Mouse (Mus musculus): Measurements from ENCODE around the gene Rfwd3.
"Not testable (repeated sequence)": the region's sequence is repeated elsewhere in the genome, so short reads cannot be mapped to it uniquely, and the experiment has no call there.

Rfwd3 gene

DNA sequence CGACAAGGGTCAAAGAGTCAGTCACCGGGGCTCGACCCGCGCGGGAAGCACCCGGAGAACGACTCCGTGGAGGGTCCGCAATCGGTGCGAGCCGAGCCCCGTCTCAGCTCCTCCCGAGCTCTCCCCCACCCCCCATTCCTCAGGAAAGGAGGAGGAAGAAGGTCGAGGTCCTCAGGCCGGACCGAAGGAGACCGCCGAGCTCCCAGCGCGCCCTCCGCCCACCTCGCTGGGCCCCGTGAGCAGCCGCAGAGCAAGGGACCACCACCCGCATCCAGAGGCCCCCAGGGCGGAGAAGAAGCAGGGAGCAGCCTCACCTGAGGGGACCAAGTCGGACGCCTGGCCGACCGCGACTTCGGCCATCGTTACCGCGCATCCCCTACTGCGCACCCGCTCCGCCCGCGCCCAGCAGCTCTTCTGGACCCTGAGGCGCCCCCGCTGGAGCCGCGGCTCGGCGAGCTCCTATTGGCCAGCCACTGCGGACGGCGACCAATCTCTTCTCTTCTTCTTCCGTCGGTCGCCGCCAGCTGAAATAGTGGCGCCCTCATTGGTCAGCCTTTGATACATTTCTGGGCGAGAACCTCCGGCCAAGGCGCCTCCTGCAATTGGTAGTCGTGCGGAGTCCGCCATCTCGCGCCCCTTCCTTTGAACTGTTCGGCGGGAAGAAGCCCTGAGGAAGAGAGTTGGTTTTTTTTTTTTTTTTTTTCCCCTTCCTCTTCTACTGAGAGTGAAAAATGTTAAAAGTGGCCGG lies at the start of gene Rfwd3:
Gene Rfwd3 (minus strand): TSS at position 402 of the 748 bp plus-strand sequence.
- peak; percentile 97 for DNase-seq (ENCODE audit: low read depth, low spot score)

DNA sequence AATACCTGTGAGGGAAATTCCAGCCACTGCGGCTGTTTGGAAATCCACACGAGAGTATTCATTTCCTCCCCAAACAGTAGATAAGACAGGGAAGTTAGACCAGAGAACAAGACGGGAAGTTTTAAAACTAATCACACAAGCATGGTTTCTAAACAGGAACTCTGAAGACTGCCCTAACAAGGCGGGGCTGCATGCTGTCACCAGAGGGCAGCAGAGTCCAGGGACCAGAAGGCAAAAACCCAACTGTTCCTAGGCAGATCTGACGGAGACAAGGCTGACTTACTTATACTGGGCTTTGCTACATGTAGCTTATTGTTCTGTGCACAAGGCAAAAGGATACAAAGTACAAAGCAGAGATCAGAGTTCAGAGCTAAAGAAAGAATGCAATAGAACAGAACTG lies 43.2 kb upstream of the Rfwd3 start:
- DNase-seq (ENCODE audit: low read depth, low spot score) = peak; percentile 71

DNA sequence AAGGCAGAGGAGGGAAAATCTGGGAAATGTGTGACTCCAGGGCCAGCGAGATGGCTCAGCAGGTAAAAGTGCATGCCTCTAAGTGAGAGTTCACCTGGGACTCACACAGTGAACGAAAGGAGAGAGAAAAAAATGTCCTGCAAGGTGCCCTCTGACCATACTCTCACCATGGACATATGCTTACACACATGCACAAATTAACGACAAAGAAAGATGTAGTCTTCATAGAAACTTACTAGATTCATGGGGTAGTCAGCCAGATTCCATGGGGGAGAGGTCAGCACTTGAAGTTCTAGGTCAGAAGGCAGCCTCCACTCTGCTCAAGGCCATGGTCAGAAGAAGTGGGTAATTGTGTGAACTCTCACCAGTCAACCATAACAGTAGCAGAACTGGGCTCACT lies 40.2 kb upstream of the Rfwd3 start:
- no peak for DNase-seq (ENCODE audit: low read depth, low spot score)

DNA sequence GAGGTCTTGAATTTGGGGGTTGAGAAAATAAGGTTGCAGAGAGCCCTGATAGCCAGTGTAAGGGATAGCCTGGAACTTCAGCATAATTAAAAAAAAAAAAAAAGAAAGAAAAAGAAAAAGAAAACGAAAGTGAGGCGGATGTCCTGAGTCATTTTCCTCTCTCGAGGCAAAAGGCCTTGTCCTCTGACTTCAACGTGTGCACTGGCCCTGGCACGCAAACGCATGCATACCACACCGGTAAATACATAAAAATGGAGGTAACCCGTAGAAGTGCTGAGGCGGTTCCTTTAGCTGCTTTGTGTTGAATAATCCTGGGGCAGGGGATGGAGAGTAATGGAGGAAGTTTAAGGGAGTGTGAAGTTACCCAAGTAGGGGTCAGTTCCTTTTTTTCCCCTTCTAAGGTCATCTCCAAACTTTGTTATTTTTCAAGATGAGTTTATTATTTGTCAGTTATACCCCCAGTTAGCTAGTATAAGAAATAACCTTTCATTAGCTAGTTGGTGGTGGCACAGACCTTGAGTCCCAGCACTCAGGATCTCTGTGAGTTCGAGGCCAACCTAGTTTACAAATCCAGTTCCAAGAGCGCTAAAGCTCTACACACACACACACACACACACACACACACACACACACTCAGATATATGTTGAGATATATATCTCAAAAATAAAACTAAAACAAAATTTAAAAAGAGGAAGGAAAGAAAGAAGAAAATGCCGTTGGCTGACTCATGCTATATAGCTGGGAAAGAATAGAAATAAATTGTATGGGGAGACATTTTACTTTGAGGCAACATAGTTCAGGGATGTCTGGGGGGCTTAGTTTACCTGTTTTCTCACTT lies 38.6 kb upstream of the Rfwd3 start:
- DNase-seq (ENCODE audit: low read depth, low spot score) = peak; percentile 42

DNA sequence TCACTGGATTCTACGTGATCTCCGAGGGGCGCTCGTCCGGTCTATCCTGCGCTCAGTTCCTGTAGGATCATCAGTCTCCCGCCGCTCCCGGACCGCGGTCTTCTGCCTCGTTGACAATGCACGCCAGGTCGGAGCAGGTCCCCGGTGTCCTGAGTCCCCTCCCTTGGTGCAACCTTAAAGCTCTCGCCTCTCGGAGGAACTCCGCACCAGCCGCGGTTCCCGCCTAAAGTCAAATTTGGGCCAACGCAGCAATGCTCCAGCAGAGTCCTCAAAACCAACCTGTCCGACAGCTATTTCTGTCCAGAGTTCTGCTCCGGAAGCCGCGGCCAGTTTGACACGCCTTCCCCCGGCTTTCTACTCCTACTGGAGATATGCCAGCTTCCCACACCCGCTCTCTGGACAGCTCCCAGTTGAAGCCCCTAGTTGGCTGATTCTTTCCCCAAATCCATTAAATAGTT lies 37.9 kb upstream of the Rfwd3 start, which contains the start of gene Mlkl:
Gene Mlkl (minus strand): TSS at position 288 of the 458 bp plus-strand sequence.
- peak; percentile 16 for DNase-seq (ENCODE audit: low read depth, low spot score)

DNA sequence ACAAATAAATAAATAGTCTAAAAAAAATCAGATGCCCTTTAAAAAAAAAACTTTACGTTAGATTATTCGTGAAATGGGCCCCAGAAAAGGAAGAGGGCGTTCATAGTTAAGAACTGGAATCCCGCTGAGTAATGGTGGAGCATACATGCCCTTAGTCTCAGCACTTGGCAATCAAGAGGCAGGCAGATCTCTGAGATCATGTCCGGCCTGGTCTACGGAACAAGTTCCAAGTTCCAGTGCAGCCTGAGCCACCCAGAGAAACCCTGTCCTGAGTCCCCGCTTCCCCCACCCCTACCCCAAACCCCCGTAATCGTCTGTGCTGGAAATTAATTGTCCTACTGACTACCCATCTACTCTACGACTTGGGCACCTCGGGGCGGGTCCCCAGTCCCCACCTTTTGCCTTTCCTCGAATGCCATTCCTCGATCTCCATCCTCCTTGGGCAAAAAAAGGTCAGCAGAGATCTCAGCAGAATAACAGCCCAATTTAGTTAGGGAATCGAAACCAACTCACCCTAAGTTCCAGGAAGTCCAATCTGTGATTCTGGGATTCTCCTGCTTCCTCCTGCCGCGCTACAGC lies 37.4 kb upstream of the Rfwd3 start:
- DNase-seq (ENCODE audit: low read depth, low spot score) = peak; percentile 10

DNA sequence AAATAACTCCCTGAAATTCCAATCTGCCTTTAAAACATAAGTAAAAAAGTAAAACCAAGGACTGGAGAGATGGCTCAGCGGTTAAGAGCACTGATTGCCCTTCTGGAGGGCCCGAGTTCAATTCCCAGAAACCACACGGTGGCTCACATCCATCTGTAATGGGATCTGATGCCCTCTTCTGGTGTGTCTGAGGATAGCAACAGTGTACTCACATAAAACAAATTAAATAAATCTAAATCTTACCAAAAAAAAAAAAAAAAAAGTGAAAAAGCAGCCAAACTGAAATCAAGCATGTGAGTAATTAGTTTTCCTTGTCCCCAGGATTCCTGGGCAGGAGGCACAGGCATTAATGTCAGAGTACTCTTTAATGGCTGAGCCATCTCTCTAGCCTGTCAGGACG lies 36.7 kb upstream of the Rfwd3 start:
- DNase-seq (ENCODE audit: low read depth, low spot score) = no peak

DNA sequence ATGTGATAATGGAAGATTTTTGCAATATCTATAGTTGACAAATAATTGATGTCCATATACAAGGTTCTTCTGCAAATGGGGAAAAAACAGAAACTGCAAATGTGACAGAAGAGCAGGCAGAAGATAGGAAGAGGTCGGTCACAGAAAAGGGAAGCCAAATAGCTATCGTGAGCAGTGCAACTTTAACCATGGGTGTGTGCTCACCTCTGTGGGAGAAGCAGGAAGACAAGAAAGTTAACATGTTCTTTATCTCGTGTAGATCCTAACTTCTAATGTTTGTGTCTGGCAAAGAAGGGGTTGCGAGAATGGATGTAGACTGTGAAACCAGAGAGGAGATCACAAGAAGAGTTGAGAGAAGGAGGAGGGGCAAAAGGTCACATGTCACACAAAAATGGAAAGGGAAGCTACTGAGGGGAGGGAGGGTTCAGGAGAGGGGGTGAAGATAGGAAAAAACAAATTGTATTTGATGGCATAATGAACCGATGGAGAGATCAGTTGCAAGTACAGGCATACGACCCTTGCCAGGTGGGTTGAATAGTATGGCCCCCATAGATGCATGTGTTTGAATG lies 25.3 kb upstream of the Rfwd3 start:
- DNase-seq (ENCODE audit: low read depth, low spot score) = no peak

DNA sequence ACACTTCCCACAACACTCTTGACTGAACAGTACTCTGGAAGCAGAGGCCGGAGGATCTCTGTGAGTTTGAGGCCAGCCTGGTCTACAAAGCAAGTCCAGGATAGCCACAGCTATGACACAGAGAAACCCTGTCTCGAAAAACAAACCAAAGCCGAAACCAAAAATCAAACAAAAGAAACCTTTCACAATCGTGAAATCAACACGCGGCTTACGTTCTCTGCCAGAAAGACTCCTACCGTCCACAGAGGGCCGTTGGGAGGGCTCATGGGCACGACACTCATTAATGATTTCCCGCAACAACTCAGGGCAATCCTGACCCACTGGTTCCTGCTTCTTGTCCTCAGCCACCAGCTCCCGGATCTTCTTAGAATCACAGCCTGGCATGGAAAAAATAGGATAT lies 14.7 kb upstream of the Rfwd3 start:
- no peak for DNase-seq (ENCODE audit: low read depth, low spot score)

DNA sequence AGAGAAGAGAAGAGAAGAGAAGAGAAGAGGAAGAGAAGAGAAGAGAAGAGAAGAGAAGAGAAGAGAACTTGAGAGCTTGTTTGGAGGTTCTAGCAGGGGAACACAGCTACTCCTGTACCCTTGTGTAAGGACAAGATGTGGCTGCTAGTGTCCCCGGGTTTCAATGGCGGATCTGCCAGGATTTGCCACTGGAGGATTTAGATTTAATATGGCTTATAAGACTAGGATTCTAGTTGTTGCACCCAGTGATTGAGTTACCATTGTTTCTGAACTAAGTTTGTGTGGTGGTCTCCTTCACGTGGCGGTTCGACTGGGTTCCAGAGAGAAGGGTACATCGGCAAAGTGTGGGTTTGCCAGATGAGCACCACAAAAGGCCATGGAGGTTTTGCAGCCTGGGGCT lies 13.9 kb upstream of the Rfwd3 start:
- DNase-seq (ENCODE audit: low read depth, low spot score) = not testable (repeated sequence)

DNA sequence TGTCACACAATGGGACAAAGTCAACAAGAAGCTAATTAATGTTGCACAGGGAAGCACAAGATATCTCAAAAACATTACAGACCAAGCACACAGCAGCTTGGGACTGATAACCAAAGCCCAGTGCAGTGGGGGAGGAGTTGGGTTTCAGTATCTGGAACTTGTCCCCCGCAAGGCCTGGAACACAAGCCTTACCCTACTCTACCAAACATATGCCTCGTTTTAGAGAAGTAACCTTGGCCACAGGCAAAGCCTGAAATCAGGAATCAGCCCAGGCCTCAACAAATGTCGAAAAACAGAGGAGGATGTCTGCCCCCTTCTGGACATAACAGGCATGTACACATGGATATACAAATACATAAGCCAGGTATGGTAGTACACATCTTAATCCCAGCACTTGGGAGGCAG lies 12.7 kb upstream of the Rfwd3 start:
- DNase-seq (ENCODE audit: low read depth, low spot score) = no peak

DNA sequence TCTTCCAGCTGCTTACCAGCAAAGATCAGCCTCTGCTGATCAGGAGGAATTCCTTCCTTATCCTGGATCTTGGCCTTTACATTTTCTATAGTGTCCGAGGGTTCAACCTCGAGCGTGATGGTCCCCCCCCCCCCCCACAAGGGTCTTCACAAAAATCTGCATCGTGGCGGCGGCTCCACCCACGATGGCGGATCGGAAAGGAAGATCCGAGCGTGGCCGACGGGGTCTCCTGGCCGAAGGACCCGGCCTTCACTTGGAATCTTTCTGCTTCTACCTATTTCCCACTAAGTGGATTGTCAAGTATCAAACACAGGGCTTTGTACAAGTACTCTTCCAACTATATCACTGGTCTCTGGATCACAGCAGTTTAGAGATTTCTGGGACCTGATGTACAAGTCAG lies 10.0 kb upstream of the Rfwd3 start:
- DNase-seq (ENCODE audit: low read depth, low spot score) = not testable (repeated sequence)

DNA sequence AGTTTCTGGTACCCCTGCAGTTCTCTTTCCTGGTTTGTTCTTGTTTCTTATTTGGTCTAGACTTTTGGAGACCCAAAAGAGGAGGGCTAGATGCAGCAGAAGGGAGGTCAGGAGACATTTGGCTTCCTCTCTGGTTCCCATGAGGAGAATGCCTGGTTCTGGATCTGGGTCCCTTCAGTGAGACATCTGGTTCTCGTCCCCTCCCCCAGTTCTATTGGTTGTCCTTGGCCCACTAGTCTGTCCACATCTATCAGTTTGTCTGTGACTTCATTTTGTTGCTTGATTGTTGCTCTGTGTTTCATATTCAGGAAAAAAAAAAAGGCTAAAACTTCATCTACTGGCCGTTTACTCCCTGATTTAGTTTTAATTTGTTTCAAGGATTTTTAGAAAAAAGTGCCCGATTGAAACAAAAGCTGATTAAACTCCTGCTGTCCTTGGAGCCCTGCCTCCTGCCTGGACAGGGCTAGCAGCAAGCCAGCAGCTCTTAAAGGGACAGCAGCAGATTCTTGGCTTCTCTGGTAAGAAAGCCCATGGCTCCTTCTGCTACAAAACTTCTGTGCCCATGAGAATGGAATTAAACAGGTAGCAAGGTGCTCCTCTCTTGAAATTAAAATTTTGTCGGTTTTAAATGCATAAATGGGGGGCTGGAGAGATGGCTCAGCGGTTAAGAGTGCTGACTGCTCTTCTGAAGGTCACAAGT lies 5.2 kb upstream of the Rfwd3 start:
- no peak for DNase-seq (ENCODE audit: low read depth, low spot score)

DNA sequence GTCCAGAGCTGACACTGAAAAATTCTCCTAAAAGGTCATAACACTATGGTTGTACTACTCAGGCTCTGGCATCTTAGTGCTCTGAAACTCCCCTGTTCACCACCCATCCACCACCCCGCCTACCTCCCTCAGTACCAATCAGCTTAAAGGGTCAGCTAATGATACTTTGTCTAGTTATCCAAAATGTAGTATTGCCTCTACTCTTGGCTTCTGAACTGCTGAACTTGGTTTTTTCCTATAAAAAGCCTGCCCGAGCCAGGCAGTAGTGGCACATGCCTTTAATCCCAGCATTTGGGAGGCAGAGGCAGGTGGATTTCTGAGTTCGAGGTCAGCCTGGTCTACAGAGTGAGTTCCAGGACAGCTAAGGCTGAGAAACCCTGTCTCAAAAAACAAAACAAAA lies 4.3 kb upstream of the Rfwd3 start:
- DNase-seq (ENCODE audit: low read depth, low spot score) = no peak

DNA sequence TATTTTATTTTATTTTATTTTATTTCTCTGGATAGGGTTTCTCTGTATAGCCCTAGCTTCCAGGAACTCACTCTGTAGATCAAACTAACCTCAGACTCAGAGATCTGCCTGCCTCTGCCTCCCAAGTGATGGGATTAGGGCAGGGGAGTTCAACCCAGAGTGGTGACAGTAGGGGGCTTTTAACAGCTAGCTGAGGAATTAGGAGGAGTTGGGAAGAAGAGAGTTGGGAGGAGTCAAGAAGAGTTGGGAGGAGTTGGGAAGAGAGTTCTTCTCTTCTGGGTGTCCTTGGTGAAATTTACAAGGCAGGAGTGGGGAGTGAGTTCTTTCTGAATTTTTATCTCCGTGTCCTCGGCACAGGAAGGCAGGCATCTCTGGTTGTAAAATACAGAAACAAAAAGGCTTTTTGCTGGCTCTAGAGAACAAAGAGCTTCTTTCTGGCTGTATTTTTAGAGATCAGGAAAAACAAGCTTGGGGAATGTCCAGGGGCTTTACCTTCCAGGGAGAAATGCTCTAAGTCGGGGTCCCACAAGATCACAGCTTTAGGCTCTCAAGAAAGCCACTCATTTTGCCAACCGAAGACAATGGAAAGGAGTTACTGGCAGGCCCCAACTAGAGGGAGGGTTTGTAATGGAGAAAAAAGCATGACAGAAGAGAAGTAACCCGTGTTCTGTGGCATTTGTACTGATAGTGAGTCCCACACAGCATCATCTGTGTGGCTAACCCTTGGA lies 3.2 kb upstream of the Rfwd3 start:
- DNase-seq (ENCODE audit: low read depth, low spot score) = not testable (repeated sequence)

DNA sequence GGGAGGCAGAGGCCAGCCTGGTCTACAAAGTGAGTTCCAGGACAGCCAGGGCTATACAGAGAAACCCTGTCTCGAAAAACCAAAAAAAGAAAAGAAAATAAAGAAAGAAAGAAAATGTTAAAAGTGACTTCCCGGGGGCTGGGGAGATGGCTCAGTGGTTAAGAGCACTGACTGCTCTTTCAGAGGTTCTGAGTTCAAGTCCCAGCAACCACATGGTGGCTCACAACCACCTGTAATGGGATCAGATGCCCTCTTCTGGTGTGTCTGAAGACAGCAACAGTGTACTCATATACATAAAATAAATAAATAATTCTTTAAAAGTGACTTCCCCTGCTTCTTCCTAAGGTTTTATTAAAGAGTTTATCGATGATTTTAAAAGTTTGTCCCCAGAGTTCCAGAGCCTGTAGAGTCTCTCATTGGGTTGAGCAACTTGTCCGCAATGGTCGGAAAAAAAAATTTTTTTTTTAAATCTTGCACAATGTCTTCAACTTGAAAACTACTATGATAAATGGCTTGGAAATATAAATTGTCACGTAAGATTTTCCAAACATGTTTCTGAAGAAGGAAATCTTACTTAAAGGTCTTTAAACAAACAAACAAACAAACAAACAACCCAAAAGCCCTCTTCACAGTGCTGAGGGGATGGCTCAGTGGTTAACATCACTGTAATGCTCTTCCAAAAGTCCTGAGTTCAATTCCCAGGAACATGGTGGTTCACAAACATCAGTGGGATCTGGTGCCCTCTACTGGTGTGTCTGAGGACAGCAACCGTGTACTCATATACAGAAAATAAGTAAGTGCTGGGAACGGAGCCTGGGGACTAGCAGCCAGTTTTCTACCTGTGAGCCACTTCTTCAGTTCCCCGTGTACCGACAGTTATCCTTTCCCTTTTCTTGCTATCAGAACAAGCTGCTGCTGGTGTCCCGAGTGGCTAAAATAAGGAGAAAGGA lies 850 bp upstream of the Rfwd3 start:
- DNase-seq (ENCODE audit: low read depth, low spot score) = peak; percentile 28

DNA sequence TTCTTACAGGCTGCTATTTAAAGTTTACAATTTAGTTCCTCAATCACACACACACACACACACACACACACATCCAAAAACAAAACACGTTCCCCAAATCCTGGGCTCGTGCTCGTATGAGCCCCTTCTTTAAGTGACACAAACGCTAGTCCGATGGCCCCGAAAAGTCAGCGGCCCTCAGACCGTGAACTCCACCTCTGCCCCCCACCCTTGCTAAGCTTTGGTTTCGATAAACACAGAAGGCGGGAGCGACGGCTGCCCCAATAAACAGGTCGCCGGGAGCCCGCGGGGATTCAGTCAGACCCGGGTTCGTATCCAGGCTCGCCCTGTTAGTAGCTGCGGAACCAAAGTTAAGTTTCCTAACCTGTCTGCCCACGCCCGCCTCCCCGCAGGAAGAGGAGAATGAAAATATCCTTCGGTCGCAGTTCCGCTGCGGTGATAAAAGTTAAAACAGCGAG lies 630 bp downstream of the Rfwd3 start:
- DNase-seq (ENCODE audit: low read depth, low spot score) = peak; percentile 70

DNA sequence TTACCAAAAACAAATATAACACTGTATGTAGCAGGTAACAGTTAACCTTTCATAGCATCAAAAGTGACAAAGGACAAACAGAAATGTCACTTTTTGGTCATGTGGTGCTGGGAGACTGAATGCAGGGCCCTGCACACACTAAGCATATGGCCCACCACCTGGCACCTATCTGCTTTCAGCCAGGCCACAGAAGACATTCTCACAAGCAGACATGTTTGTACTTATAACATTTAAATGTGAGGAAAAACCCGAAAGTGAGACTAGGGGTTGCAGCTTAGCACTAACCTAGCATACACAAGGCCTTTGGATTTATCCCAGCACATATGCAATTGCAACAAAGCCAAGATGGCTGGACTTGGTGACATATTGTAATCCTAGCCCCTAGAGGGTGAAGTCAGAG lies 2.0 kb downstream of the Rfwd3 start:
- DNase-seq (ENCODE audit: low read depth, low spot score) = no peak

DNA sequence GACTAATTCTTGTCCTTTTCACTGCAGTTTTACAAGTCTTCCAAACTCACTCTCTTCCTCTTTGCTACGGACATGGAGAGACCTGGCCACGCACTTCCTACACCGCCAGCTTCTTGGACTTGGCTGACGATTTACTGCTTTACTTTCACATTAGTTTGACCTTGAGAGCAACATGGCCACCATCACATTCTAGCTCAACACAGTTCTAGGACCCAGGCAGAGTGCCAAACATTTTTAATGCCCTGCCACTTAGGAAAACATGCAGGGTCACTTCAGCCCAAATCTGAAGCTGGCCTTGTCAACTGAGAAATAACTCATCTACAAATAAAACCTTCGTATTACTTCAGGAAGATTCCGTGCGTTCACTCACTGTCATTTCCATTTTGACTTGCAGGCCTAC lies 8.3 kb downstream of the Rfwd3 start:
- no peak for DNase-seq (ENCODE audit: low read depth, low spot score)

DNA sequence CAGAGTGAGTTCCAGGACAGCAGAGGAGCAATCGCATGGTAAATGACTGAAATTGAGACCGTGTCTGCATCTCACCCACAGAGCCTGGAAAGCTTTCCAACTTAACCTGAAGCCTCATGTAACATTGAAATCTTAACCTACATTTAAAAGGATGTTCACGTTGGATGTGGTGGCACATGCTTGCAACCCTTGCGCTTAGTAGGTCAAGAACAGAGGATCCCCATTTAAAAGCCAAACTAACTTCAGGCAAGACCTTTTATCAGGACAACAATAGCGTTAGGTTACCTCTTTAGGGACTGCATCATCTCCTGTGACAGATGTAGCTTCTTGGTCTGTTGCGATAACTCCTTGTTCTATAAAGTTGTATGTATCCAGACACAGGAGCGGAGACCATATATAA lies 9.4 kb downstream of the Rfwd3 start:
- DNase-seq (ENCODE audit: low read depth, low spot score) = no peak

Data from CD4-positive helper T cell, adult 2 months (primary cell).